Mouse (Mus musculus) testis, adult 2 months (tissue): Measurements from ENCODE around the gene Gba2.
A peak's percentile ranks its signal among the peaks of the same experiment; 100 is the strongest.

Experiments
- CTCF ChIP-seq: fragments of 200-500 bp; IDR thresholded peaks from 2 replicates; pipeline ENCODE4 v1.5.1; 2012; ENCODE audit warnings: low read depth, mild to moderate bottlenecking, inconsistent platforms, low read length, moderate library complexity; ENCODE audit not compliant: control insufficient read depth, insufficient read depth, insufficient replicate concordance
- POLR2A ChIP-seq: fragments of 200-500 bp; IDR thresholded peaks from 2 replicates; pipeline ENCODE4 v1.6.1; 2012; ENCODE audit warnings: low read depth, mild to moderate bottlenecking, inconsistent platforms, low read length, moderate library complexity; ENCODE audit not compliant: control insufficient read depth

DNA sequence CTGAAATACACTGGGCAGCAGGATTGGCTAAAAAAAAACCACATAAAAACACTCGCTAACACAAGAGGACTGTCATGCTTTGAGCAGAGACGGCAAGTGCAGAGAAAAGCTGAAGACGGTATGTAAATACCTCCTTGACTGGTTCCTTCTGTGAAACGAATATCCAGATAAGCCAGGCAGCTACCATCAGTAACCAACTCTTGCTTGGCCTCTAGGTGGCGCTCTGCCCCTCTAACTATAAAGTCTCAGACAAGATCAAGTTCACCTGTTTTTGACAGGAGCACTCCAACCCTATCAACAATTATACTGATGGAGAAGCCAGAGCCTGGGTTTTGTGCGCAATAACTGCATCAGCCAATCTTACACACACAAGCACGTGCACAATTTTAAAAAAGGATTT lies 48.1 kb downstream of the Gba2 start:
- peak; percentile 28; the same call in 1 of the 2 replicates for TF ChIP-seq CTCF
- no peak for TF ChIP-seq POLR2A
